Mouse (Mus musculus) large intestine, adult 2 months (tissue): Measurements from ENCODE around the gene Sardh. TPM values are rescaled to one million over a fixed set of nuclear protein-coding genes. Genes with fewer than 3 reads are reported as not detected.

ENCODE experiments used
- polyA plus RNA-seq: library from polyadenylated mRNA; depleted of rRNA; stranded (reverse); fragments of >200 nt; gene quantifications from 2 replicates; pipeline ENCODE4 v1.2.3, GENCODE M21; 2012; rRNA removed

The Sardh gene
- polyA plus RNA-seq, 1 experiment: 2.1 TPM

Other genes starting within 250 kb of the Sardh start
- gene Cacfd1, start 238.4 kb downstream of the Sardh start, polyA plus RNA-seq: 44.9 and 53.6 TPM in 2 replicates
- 5.2 and 6.0 TPM in 2 replicates for gene Slc2a6, start 220.3 kb downstream of the Sardh start, polyA plus RNA-seq
- 0.23 and 0.35 TPM in 2 replicates for gene Mymk, start 176.2 kb downstream of the Sardh start, polyA plus RNA-seq
- 1.3 and 1.8 TPM in 2 replicates for gene Adamtsl2, start 169.0 kb downstream of the Sardh start, polyA plus RNA-seq
- 0.04 and 0.05 TPM in 2 replicates for gene Fam163b, start 105.8 kb downstream of the Sardh start, polyA plus RNA-seq
- 6.0 and 6.6 TPM in 2 replicates for gene Dbh, start 83.1 kb downstream of the Sardh start, polyA plus RNA-seq
- 24.0 and 34.3 TPM in 2 replicates for gene Vav2, start 178.7 kb upstream of the Sardh start, polyA plus RNA-seq
- 1.5 and 1.8 TPM in 2 replicates for gene Brd3os, start 194.0 kb upstream of the Sardh start, polyA plus RNA-seq